Mouse (Mus musculus) liver, adult 2 months (tissue): ENCODE measurements around the gene Fam120c. TPM values are rescaled to one million over a fixed set of nuclear protein-coding genes. Genes with fewer than 3 reads are reported as not detected.

ENCODE experiments used
- DNase-seq: peaks from one replicate; pipeline ENCODE4 v3.0.0-alpha.2; 2011; ENCODE audit warnings: low read depth, low spot score; ENCODE audit errors: extremely low read depth
- H3K27ac ChIP-seq: fragments of 200-500 bp; replicated peaks from 2 replicates; pipeline ENCODE4 v1.5.1; 2012; ENCODE audit warnings: low read depth, mild to moderate bottlenecking, control low read depth, inconsistent platforms, low read length; ENCODE audit not compliant: insufficient read depth
- H3K27me3 ChIP-seq: fragments of 200-500 bp; 2 replicates; pipeline ENCODE4 v1.6.1; 2012; ENCODE audit warnings: mild to moderate bottlenecking, moderate library complexity, low read length, inconsistent platforms; ENCODE audit not compliant: control insufficient read depth, insufficient read depth
- H3K36me3 ChIP-seq: fragments of 200-500 bp; 2 replicates; pipeline ENCODE4 v1.6.1; 2012; ENCODE audit warnings: low read length, inconsistent platforms; ENCODE audit not compliant: control insufficient read depth, insufficient read depth
- H3K4me1 ChIP-seq: fragments of 200-500 bp; 2 replicates; pipeline ENCODE4 v1.6.1; 2011; ENCODE audit warnings: low read length; ENCODE audit not compliant: control insufficient read depth, insufficient read depth
- H3K4me3 ChIP-seq: fragments of 200-500 bp; 2 replicates; pipeline ENCODE4 v1.5.1; 2011; ENCODE audit warnings: low read depth, mild to moderate bottlenecking, control low read depth, low read length, moderate library complexity; ENCODE audit not compliant: insufficient read depth
- H3K79me2 ChIP-seq: fragments of 200-500 bp; 2 replicates; pipeline ENCODE4 v1.6.1; 2012; ENCODE audit warnings: inconsistent platforms, mild to moderate bottlenecking, low read length, moderate library complexity; ENCODE audit not compliant: control insufficient read depth, insufficient read depth
- H3K9ac ChIP-seq: fragments of 200-500 bp; 2 replicates; pipeline ENCODE4 v1.6.1; 2012; ENCODE audit warnings: low read depth, mild to moderate bottlenecking, control low read depth, inconsistent platforms, low read length
- CTCF ChIP-seq: fragments of 200-500 bp; IDR thresholded peaks from 2 replicates; pipeline ENCODE4 v1.5.1; 2011; ENCODE audit warnings: low read depth, low read length, control low read depth
- POLR2A ChIP-seq: fragments of 200-500 bp; IDR thresholded peaks from 2 replicates; pipeline ENCODE4 v1.6.1; 2011; ENCODE audit warnings: low read length, control low read depth; ENCODE audit not compliant: insufficient read depth; ENCODE audit errors: extremely low read depth
- WGBS: fragments of 180-500 bp; shearing (Covaris S2); methylation state at CpG from one replicate; pipeline ENCODE4 v1.1.7; 2018; 5-methylcytosine and 5-hydroxymethylcytosine counted together
- polyA plus RNA-seq: library from polyadenylated mRNA; depleted of rRNA; stranded (reverse); fragments of >200 nt; gene quantifications from 2 replicates; pipeline ENCODE4 v1.2.3, GENCODE M21; 2012; rRNA removed
- total RNA-seq: library from RNA; depleted of rRNA; stranded (reverse); fragments of >200 nt; gene quantifications from 2 replicates; pipeline ENCODE4 v1.2.3, GENCODE M21; 2014; rRNA removed

The Fam120c gene
- total RNA-seq = 3.0 and 4.1 TPM in 2 replicates
- 1.1 and 1.2 TPM in 2 replicates for polyA plus RNA-seq

- H3K79me2 ChIP-seq = peaks cover 7% of the 10 kb centered on the region; the same call in 1 of the 2 replicates
- H3K4me1 ChIP-seq = no peaks in the 10 kb centered on the region
- no peaks in the 10 kb centered on the region for H3K27me3 ChIP-seq
- peak; percentile 66 for DNase-seq
- peak within 1 kb of the TSS; percentile 82 for H3K9ac ChIP-seq
- TF ChIP-seq POLR2A (no peak), CTCF (no peak)
- peak within 1 kb of the TSS; percentile 84 for H3K4me3 ChIP-seq
- H3K27ac ChIP-seq = peak within 1 kb of the TSS; percentile 93
- WGBS = under 1% methylated on average over 35 of the region's 56 CpGs
- no peaks in the 10 kb centered on the region for H3K36me3 ChIP-seq
Observed at GRCm38 (mm10) chrX:151343761-151344500, at the start of gene Fam120c. TSS of gene Fam120c (plus strand) at chrX:151344175.

- Histone ChIP-seq H3K79me2 (no peaks in the 10 kb centered on the region), H3K4me3 (no peak overlapping the region), H3K9ac (no peak overlapping the region), H3K27me3 (no peaks in the 10 kb centered on the region), H3K27ac (no peak overlapping the region), H3K36me3 (no peaks in the 10 kb centered on the region), H3K4me1 (no peaks in the 10 kb centered on the region)
- no peak for DNase-seq
- TF ChIP-seq POLR2A = no peak
- TF ChIP-seq CTCF = no peak
Observed at GRCm38 (mm10) chrX:151298329-151298728, 45.6 kb upstream of the Fam120c start.

DNA sequence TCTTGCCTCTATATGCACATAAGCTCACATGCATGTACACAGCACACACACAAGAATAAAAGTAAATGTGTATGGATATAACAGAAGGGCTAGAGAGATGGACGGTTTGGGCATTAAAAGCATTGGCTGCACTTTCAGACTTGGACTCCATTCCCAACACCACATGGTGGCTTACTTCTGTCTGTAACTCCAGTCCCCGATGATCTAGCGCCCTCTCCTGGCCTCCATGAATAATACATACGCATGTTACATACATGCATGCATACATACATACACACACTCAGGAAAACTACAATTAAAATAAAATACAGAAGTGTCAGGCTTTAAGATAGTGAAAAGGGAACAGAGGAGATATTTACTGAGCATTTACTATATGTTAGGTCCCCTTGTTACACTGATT lies 30.2 kb upstream of the Fam120c start:
- H3K36me3 ChIP-seq = no peaks in the 10 kb centered on the region
- no peaks in the 10 kb centered on the region for H3K4me1 ChIP-seq
- H3K27me3 ChIP-seq = no peaks in the 10 kb centered on the region
- DNase-seq = peak; percentile 0
- TF ChIP-seq CTCF = no peak
- TF ChIP-seq POLR2A = no peak
- 81% methylated on average over 4 of the region's 4 CpGs for WGBS
- H3K9ac ChIP-seq = no peak overlapping the region
- no peak overlapping the region for H3K4me3 ChIP-seq
- no peaks in the 10 kb centered on the region for H3K79me2 ChIP-seq
- H3K27ac ChIP-seq = no peak overlapping the region

- WGBS = 76% methylated on average over 2 of the region's 2 CpGs
- no peaks in the 10 kb centered on the region for H3K36me3 ChIP-seq
- H3K27me3 ChIP-seq = no peaks in the 10 kb centered on the region
- no peak overlapping the region for H3K9ac ChIP-seq
- no peak overlapping the region for H3K27ac ChIP-seq
- no peaks in the 10 kb centered on the region for H3K79me2 ChIP-seq
- no peaks in the 10 kb centered on the region for H3K4me1 ChIP-seq
- TF ChIP-seq CTCF = no peak
- no peak for TF ChIP-seq POLR2A
- H3K4me3 ChIP-seq = no peak overlapping the region
- no peak for DNase-seq
Observed at GRCm38 (mm10) chrX:151333615-151334014, 10.4 kb upstream of the Fam120c start.

DNA sequence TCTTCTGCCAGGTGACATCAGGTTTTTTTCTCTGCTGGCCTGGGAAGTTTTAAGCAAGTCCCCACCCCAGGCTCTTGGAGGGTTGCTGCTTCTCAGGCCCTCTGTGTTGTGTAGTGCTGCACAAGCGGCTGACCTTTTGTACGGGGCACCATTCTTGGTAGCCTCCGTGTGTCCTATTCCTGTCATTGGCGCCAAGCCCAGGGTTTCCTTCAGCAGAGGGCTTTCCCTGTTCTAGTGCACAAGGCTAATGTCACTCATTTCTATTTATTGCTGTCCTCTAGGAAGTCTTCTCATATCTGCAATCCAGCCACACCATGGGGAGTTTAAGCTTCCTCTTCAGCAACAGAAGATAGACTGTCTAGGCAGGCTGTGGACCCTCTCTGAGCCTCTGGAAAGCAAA lies 6.2 kb upstream of the Fam120c start:
- Histone ChIP-seq H3K4me1 (no peaks in the 10 kb centered on the region), H3K27me3 (no peaks in the 10 kb centered on the region), H3K79me2 (no peaks in the 10 kb centered on the region), H3K36me3 (no peaks in the 10 kb centered on the region), H3K27ac (no peak overlapping the region), H3K9ac (no peak overlapping the region), H3K4me3 (no peak overlapping the region)
- TF ChIP-seq CTCF (no peak), POLR2A (no peak)
- 23% methylated on average over 4 of the region's 4 CpGs for WGBS
- DNase-seq = peak; percentile 17

- H3K27me3 ChIP-seq = no peaks in the 10 kb centered on the region
- DNase-seq = peak; percentile 59
- under 1% methylated on average over 26 of the region's 33 CpGs for WGBS
- H3K36me3 ChIP-seq = no peaks in the 10 kb centered on the region
- peak overlapping the region; percentile 84 for H3K4me3 ChIP-seq
- TF ChIP-seq CTCF = no peak
- TF ChIP-seq POLR2A = no peak; the same call in 1 of the 2 replicates
- peak overlapping the region; percentile 82 for H3K27ac ChIP-seq
- peak overlapping the region; percentile 82 for H3K9ac ChIP-seq
- no peaks in the 10 kb centered on the region for H3K4me1 ChIP-seq
- peaks cover 7% of the 10 kb centered on the region; the same call in 1 of the 2 replicates for H3K79me2 ChIP-seq
Observed at GRCm38 (mm10) chrX:151344501-151344984, 568 bp downstream of the Fam120c start.
